Mouse (Mus musculus) hindbrain, embryonic 14.5 days (tissue): ENCODE results near the gene Gsta3. TPM values are rescaled to one million over a fixed set of nuclear protein-coding genes. Genes with fewer than 3 reads are reported as not detected.
"Not testable (repeated sequence)": the region's sequence is repeated elsewhere in the genome, so short reads cannot be mapped to it uniquely, and the experiment has no call there.

ENCODE experiments used
- ATAC-seq: fragments of 200-750 bp; cut with Nextera tagmentation; 2 replicates; pipeline ENCODE4 v1.8.0; 2017; ENCODE audit warnings: moderate number of reproducible peaks, mild to moderate bottlenecking, moderate TSS enrichment, moderate library complexity; ENCODE audit not compliant: low FRiP score
- DNase-seq: peaks from one replicate; pipeline ENCODE4 v3.0.0-alpha.2; 2015; ENCODE audit warnings: low spot score
- H3K27ac ChIP-seq: fragments of 300-500 bp; sonication (generic); 2 replicates; pipeline ENCODE4 v1.5.1; 2014; ENCODE audit warnings: mild to moderate bottlenecking, moderate library complexity
- H3K27me3 ChIP-seq: fragments of 300-500 bp; sonication (generic); 2 replicates; pipeline ENCODE4 v1.6.1; 2014; ENCODE audit warnings: mild to moderate bottlenecking, low read length, mixed read lengths; ENCODE audit not compliant: control insufficient read depth, insufficient read depth
- H3K36me3 ChIP-seq: fragments of 300-500 bp; sonication (generic); replicated peaks from 2 replicates; pipeline ENCODE4 v1.6.1; 2014; ENCODE audit not compliant: control insufficient read depth, insufficient read depth
- H3K4me1 ChIP-seq: fragments of 300-500 bp; sonication (generic); replicated peaks from 2 replicates; pipeline ENCODE4 v1.6.1; 2014; ENCODE audit warnings: antibody characterized with exemption, low read length, mixed read lengths; ENCODE audit not compliant: control insufficient read depth, insufficient read depth
- H3K4me2 ChIP-seq: fragments of 300-500 bp; sonication (generic); replicated peaks from 2 replicates; pipeline ENCODE4 v1.6.1; 2014; ENCODE audit warnings: mild to moderate bottlenecking, moderate library complexity
- H3K4me3 ChIP-seq: fragments of 300-500 bp; sonication (generic); replicated peaks from 2 replicates; pipeline ENCODE4 v1.5.1; 2014; ENCODE audit warnings: mild to moderate bottlenecking, low read length
- H3K9ac ChIP-seq: fragments of 300-500 bp; sonication (generic); 2 replicates; pipeline ENCODE4 v1.6.1; 2014
- H3K9me3 ChIP-seq: fragments of 300-500 bp; sonication (generic); 2 replicates; pipeline ENCODE4 v1.6.1; 2016; ENCODE audit warnings: low read length; ENCODE audit not compliant: control insufficient read depth
- WGBS: fragments of 180-500 bp; shearing (Covaris S2); extraction: QIAGEN DNeasy Blood & Tissue Kit; methylation state at CpG from one replicate; pipeline ENCODE4 v1.1.7; 2014; 5-methylcytosine and 5-hydroxymethylcytosine counted together
- polyA plus RNA-seq: library from polyadenylated mRNA; unstranded; fragments of >200 nt; fragmentation: Nextera tagmentation; extraction: Ambion mirVana; gene quantifications from 2 replicates; pipeline ENCODE4 v1.2.1, GENCODE M21; 2014

The Gsta3 gene
- polyA plus RNA-seq, 1 experiment from 2014 or later, result 0.51 TPM

DNA sequence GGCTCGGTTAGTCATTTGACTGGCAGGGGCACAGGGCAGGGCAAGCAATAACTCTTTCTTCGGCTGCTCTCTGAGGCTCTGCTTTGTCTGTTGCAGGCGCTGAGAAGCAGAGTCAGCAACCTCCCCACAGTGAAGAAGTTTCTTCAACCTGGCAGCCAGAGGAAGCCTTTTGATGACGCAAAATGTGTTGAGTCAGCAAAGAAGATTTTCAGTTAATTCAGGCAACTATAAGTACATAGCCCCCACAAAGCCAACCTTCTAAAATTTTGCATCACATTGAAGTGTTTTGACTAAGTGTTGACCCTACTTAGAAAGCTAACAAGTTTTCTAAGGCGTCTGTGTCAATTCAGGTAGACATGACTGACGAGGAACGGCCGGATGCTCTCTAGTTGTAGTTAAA is 24.4 kb downstream of the Gsta3 start:
- Histone ChIP-seq H3K4me2 (no peak overlapping the region), H3K27me3 (no peaks in the 10 kb centered on the region), H3K27ac (no peak overlapping the region), H3K4me1 (no peaks in the 10 kb centered on the region), H3K9me3 (no peaks in the 10 kb centered on the region), H3K36me3 (no peaks in the 10 kb centered on the region), H3K4me3 (no peak overlapping the region), H3K9ac (no peak overlapping the region)
- no peak for ATAC-seq
- DNase-seq, result no peak
- 74% methylated on average over 8 of the region's 8 CpGs for WGBS

DNA sequence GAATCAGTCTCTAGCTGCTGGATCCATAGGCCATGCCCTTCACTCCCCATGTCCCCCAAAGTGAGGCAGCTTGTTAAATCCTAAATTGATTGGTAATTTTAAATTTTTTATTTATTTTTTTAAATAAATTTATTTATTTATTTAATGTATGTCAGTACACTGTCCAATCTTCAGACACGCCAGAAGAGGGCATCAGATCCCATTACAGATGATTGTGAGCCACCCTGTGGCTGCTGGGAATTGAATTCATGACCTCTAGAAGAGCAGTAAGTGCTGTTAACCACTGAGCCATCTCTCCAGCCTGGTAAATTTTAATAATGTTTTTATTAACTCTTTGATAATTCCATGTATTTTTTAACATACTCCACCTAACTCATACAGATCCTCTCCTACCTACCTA is 26.4 kb downstream of the Gsta3 start:
- ATAC-seq, result no peak
- no peaks in the 10 kb centered on the region for H3K27me3 ChIP-seq
- H3K4me3 ChIP-seq, result no peak overlapping the region
- H3K4me2 ChIP-seq, result no peak overlapping the region
- 78% methylated on average over 1 of the region's 1 CpGs for WGBS
- H3K9ac ChIP-seq, result no peak overlapping the region
- no peaks in the 10 kb centered on the region for H3K36me3 ChIP-seq
- no peak overlapping the region for H3K27ac ChIP-seq
- DNase-seq, result no peak
- H3K9me3 ChIP-seq, result no peaks in the 10 kb centered on the region
- H3K4me1 ChIP-seq, result no peaks in the 10 kb centered on the region

DNA sequence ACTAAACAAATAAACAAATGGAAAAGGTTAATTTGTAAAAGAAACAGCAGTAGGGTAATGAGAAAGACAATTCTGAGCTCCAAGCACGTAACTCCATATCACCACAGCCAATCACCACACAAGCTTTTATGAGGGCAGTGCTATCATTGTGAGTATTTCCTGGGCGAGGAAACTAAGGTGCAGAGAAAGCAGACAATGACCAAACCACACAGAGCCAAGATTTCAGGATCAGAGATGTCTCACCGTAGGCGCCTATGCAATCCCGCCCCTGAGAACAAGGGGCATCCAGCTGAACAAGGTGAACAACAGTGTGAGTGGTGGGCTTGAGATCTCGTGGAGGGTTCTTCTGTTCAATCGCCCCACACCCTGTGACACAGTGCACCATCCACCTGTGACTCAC is 27.1 kb downstream of the Gsta3 start:
- not testable (repeated sequence) for H3K9ac ChIP-seq, H3K4me2 ChIP-seq, ATAC-seq, H3K27me3 ChIP-seq, H3K4me3 ChIP-seq, DNase-seq, H3K9me3 ChIP-seq, H3K27ac ChIP-seq, H3K36me3 ChIP-seq, H3K4me1 ChIP-seq
- WGBS, result 93% methylated on average over 6 of the region's 7 CpGs

DNA sequence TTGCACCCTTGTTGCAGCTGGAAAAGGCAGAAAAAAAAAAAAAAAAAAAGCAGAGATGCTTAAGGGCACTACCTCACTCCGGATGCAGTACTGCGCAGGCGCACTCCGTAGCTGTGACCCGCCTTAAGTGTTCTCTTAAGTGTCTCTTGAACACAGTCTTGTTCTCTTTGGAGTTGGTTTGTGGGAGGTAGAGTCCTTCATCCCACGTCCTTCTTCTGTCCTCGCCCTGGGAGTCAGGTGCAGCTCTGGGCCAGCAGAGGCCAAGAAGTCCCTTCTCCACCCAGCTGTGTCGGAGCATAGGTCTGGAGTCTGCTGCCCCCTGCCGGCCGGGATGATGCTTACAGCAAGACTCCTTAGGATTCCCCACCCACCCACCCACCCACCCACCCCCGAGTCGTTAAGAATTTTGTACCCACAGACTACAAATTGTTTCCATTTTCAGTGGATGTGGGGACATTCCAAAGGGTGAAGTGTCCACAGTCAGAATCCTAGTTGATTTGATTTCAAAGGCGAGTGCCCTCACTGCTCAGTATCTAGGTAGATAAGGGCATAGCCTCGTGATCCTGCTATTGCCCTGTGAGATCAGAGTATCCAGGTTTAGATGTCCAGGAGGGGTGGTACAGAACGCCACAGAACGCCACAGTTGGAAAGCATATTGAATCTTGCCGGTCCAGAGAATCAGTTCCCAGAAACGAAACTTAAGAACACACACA is 31.1 kb downstream of the Gsta3 start:
- ATAC-seq, result peak; percentile 77; the same call in 1 of the 2 replicates
- DNase-seq, result peak; percentile 59
- Histone ChIP-seq H3K9me3 (no peaks in the 10 kb centered on the region), H3K4me3 (peak overlapping the region; percentile 15; the same call in 1 of the 2 replicates), H3K27me3 (no peaks in the 10 kb centered on the region), H3K27ac (no peak overlapping the region), H3K4me2 (peak overlapping the region; percentile 45), H3K9ac (no peak overlapping the region), H3K36me3 (no peaks in the 10 kb centered on the region), H3K4me1 (no peaks in the 10 kb centered on the region)
- WGBS, result 27% methylated on average over 18 of the region's 18 CpGs

DNA sequence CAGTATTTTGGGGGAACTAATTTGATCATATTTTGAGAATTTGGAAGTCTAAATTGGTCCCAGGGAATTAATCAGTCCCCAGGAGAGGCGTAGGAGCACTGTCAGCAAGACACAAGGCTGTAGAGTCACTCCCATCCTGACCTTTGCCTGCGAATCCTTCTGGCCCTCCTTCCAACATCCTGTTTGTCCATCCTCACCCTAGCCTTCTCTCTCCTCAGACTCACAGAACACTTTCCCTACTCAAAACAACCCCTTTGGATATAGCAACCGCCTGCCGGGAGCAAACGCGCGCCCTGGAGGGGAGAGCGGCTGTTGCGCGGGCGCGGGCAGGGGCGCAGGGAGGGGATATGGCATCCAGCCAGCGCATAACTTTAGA is 31.7 kb downstream of the Gsta3 start:
- Histone ChIP-seq H3K4me3 (peak overlapping the region; percentile 14; the same call in 1 of the 2 replicates), H3K27ac (no peak overlapping the region)

DNA sequence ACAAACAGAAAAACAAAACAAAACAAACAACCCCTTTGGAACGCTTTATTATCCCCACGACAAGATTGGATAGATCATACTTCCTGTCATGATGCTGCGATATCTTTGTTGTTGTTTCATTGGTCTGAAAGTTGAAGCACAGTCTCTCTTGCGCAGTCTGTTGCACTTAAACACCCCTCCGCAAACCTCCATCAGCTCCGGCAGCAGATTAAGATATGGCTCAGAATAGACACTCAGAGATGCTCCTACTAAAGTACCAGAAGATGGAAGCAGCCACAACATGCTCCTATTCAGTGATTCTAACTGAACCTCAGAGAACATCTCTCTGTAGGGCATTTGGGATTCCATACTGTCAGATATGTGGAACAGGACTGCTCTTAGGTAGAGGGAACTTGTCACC is 32.7 kb downstream of the Gsta3 start:
- Histone ChIP-seq H3K9me3 (no peaks in the 10 kb centered on the region), H3K36me3 (no peaks in the 10 kb centered on the region), H3K27me3 (no peaks in the 10 kb centered on the region), H3K9ac (no peak overlapping the region), H3K27ac (no peak overlapping the region), H3K4me2 (no peak overlapping the region), H3K4me3 (no peak overlapping the region), H3K4me1 (no peaks in the 10 kb centered on the region)
- no peak for ATAC-seq
- WGBS, result 94% methylated on average over 6 of the region's 6 CpGs
- no peak for DNase-seq

More for the DNA sequence above, 31.7 kb downstream of the Gsta3 start:
- peak overlapping the region; percentile 45 for H3K4me2 ChIP-seq
- ATAC-seq (no peak), DNase-seq (no peak)
- H3K36me3 ChIP-seq, result no peaks in the 10 kb centered on the region
- no peak overlapping the region for H3K9ac ChIP-seq
- H3K27me3 ChIP-seq, result no peaks in the 10 kb centered on the region
- WGBS, result 19% methylated on average over 14 of the region's 14 CpGs
- H3K9me3 ChIP-seq, result no peaks in the 10 kb centered on the region
- H3K4me1 ChIP-seq, result no peaks in the 10 kb centered on the region

DNA sequence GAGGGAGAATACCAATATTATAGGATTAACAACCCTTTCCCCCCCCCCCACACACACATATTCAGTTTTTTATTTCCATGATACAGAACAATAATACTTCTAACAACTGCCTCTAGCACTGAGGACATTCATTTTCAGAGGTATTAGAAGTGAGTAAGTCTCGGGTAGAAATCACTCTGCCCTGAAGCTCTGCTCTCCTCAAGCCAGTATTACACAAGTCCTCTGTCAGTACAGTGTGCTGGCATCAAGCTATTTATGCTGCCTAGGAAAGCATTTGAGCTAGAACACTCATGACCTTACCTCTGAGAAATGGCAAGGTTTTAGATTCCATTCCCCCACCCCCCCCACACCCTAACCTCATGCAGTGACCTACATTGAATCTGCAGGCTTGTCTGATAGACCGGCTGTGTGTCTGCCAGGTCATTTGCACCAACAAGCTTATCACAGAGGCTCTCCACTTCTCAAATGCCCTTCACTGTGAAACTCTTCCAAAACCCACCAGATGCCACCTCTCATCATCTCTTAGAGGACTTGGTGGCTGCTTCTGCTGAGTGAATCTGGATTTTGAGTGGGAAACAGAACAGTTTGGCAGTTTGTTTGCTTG is 34.1 kb downstream of the Gsta3 start:
- H3K4me1 ChIP-seq, result no peaks in the 10 kb centered on the region
- no peak overlapping the region for H3K4me2 ChIP-seq
- WGBS, result 88% methylated on average over 2 of the region's 2 CpGs
- no peak overlapping the region for H3K9ac ChIP-seq
- no peaks in the 10 kb centered on the region for H3K9me3 ChIP-seq
- H3K36me3 ChIP-seq, result no peaks in the 10 kb centered on the region
- DNase-seq (no peak), ATAC-seq (no peak)
- H3K4me3 ChIP-seq, result no peak overlapping the region
- H3K27ac ChIP-seq, result no peak overlapping the region
- H3K27me3 ChIP-seq, result no peaks in the 10 kb centered on the region

DNA sequence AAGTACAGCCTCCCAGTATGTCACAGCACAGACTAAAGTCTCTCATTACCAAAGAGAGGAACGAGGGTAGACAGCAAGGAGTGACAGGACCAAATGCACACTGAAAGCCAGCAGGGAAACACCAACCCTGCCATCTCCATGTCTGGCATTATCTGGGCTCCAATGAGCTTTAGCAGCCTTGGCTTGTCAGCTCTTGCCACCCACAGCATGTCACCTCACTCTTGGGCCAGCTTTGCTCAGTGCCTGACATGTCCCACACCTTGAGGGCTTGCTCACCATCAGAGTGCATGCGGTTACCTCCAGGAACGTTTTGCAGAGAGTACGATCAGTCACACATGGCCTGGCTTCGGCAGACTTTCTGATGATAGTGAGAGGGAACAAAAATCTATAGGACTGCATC is 35.0 kb downstream of the Gsta3 start:
- not testable (repeated sequence) for H3K9me3 ChIP-seq, ATAC-seq, H3K27ac ChIP-seq, H3K9ac ChIP-seq, H3K4me3 ChIP-seq, H3K4me1 ChIP-seq, H3K27me3 ChIP-seq, H3K4me2 ChIP-seq, H3K36me3 ChIP-seq, DNase-seq
- 82% methylated on average over 5 of the region's 5 CpGs for WGBS

DNA sequence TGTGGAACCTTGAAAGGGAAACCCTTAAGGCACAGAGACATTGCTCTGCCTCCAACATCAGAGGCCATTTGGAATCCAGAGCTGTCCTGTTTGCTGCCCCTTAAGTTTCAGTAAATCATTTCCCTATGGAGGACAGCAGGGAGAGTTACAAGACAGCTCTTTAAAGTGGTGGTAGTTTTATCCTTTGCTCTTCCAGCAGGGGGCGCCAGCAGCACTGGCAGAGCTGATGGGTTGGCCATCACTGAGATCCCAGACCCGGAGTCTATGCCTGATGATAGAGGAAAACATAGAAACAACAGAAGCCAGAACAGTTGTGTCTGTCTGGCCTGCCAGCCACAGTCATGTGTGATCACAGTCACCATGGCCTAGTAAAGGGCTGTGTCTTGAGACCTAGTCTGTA is 35.8 kb downstream of the Gsta3 start:
- not testable (repeated sequence) for H3K4me3 ChIP-seq, H3K27me3 ChIP-seq, ATAC-seq, DNase-seq, H3K27ac ChIP-seq, H3K9ac ChIP-seq, H3K4me1 ChIP-seq, H3K4me2 ChIP-seq, H3K36me3 ChIP-seq, H3K9me3 ChIP-seq
- WGBS, result 70% methylated on average over 1 of the region's 2 CpGs
